Mouse (Mus musculus) MEL (cell line): ENCODE measurements at regions not wholly inside any gene's neighbourhood (a gene's known extent, or its start where the extent isn't known, plus 50 kb on each side); places are given as distances from the start of the nearest gene placed in this dataset.

ENCODE experiments used
- ELF1 ChIP-seq: IDR thresholded peaks from 2 replicates; pipeline ENCODE4 v1.6.1; 2014; ENCODE audit warnings: low read depth, mild to moderate bottlenecking, inconsistent platforms, low read length, improper control_type of control experiment, moderate library complexity
- RAD21 ChIP-seq: IDR thresholded peaks from 2 replicates; pipeline ENCODE4 v1.6.1; 2011; ENCODE audit warnings: mild to moderate bottlenecking, low read depth, low read length, improper control_type of control experiment

DNA sequence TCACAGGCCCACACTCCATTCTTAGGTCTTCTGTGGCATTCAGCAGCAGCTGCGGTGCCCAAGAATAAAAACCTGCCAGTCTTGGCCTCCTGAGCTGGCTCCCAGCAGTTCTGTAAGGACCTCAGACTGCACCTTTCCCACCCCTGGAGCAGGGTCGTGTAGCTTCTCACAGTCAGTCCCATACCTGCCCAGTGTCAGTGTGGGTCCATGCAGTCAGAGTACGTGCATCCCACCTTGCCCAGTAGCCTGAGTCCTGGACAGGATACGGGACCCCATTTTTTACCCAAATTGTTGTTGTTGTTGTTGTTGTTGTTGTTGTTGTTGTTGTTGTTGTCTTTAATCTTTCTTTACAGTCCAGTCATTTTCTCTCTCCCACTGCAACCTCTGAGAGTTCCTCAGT, 6811.3 kb downstream of the 9330182O14Rik start:
- TF ChIP-seq ELF1 (no peak), RAD21 (no peak)
